Mouse (Mus musculus): ENCODE results near the gene Cdkal1. TPM values are rescaled to one million over a fixed set of nuclear protein-coding genes. Genes with fewer than 3 reads are reported as not detected.

Cdkal1 gene
- polyA plus RNA-seq, 1 experiment from 2014 or later: 35.4 TPM

- no peak for ATAC-seq (ENCODE audit: insufficient read depth)
These were observed 230.5 kb downstream of the Cdkal1 start for GRCm38 (mm10) chr13:29624929-29625328.

GRCm38 (mm10) chr13:29623636-29624239, 231.7 kb downstream of the Cdkal1 start:
- no peak for TF ChIP-seq CTCF (IDR thresholded peaks at IDR 0.05; ENCODE audit: low read depth)
- Histone ChIP-seq H3K9ac (no peak overlapping the region), H3K4me3 (ENCODE audit: low read depth, low read length) (no peak overlapping the region), H3K36me3 (ENCODE audit: insufficient read depth) (no peaks in the 10 kb centered on the region), H3K4me2 (no peak overlapping the region), H3K4me1 (ENCODE audit: insufficient read depth) (peaks cover 4% of the 10 kb centered on the region; the same call in 1 of the 2 replicates), H3K27ac (ENCODE audit: low read depth) (no peak overlapping the region), H3K27me3 (ENCODE audit: insufficient read depth, low read length) (no peaks in the 10 kb centered on the region), H3K9me3 (ENCODE audit: low read depth, low read length) (no peaks in the 10 kb centered on the region)
- 61% methylated on average over 1 of the region's 1 CpGs for WGBS
- ATAC-seq (ENCODE audit: insufficient read depth) (no peak), DNase-seq (no peak)

More at GRCm38 (mm10) chr13:29624929-29625328, 230.5 kb downstream of the Cdkal1 start:
- Histone ChIP-seq H3K4me2 (no peak overlapping the region), H3K27me3 (ENCODE audit: insufficient read depth, low read length) (no peaks in the 10 kb centered on the region), H3K36me3 (ENCODE audit: insufficient read depth) (no peaks in the 10 kb centered on the region), H3K4me3 (ENCODE audit: low read depth, low read length) (no peak overlapping the region), H3K9ac (no peak overlapping the region), H3K4me1 (ENCODE audit: insufficient read depth) (peaks cover 4% of the 10 kb centered on the region; the same call in 1 of the 2 replicates), H3K27ac (ENCODE audit: low read depth) (no peak overlapping the region), H3K9me3 (ENCODE audit: low read depth, low read length) (no peaks in the 10 kb centered on the region)
- WGBS: 18% methylated on average over 1 of the region's 1 CpGs
- no peak for DNase-seq
- TF ChIP-seq CTCF (IDR thresholded peaks at IDR 0.05; ENCODE audit: low read depth): no peak

GRCm38 (mm10) chr13:29621881-29622280, 233.6 kb downstream of the Cdkal1 start:
- DNase-seq (no peak), ATAC-seq (ENCODE audit: insufficient read depth) (no peak)
- WGBS: 26% methylated on average over 7 of the region's 7 CpGs
- Histone ChIP-seq H3K4me3 (ENCODE audit: low read depth, low read length) (no peak overlapping the region), H3K9ac (no peak overlapping the region), H3K36me3 (ENCODE audit: insufficient read depth) (no peaks in the 10 kb centered on the region), H3K4me2 (no peak overlapping the region), H3K4me1 (ENCODE audit: insufficient read depth) (no peaks in the 10 kb centered on the region), H3K9me3 (ENCODE audit: low read depth, low read length) (no peaks in the 10 kb centered on the region), H3K27ac (ENCODE audit: low read depth) (no peak overlapping the region), H3K27me3 (ENCODE audit: insufficient read depth, low read length) (no peaks in the 10 kb centered on the region)
- no peak for TF ChIP-seq CTCF (IDR thresholded peaks at IDR 0.05; ENCODE audit: low read depth)

GRCm38 (mm10) chr13:29621363-29621762, 234.1 kb downstream of the Cdkal1 start:
- ATAC-seq (ENCODE audit: insufficient read depth) (no peak), DNase-seq (no peak)
- Histone ChIP-seq H3K9ac (no peak overlapping the region), H3K27me3 (ENCODE audit: insufficient read depth, low read length) (no peaks in the 10 kb centered on the region), H3K36me3 (ENCODE audit: insufficient read depth) (no peaks in the 10 kb centered on the region), H3K4me3 (ENCODE audit: low read depth, low read length) (no peak overlapping the region), H3K4me2 (no peak overlapping the region), H3K4me1 (ENCODE audit: insufficient read depth) (no peaks in the 10 kb centered on the region), H3K27ac (ENCODE audit: low read depth) (no peak overlapping the region), H3K9me3 (ENCODE audit: low read depth, low read length) (no peaks in the 10 kb centered on the region)
- 77% methylated on average over 1 of the region's 1 CpGs for WGBS
- no peak for TF ChIP-seq CTCF (IDR thresholded peaks at IDR 0.05; ENCODE audit: low read depth)

GRCm38 (mm10) chr13:29620826-29621225, 234.6 kb downstream of the Cdkal1 start:
- DNase-seq: no peak
- ATAC-seq (ENCODE audit: insufficient read depth): no peak
- Histone ChIP-seq H3K27me3 (ENCODE audit: insufficient read depth, low read length) (no peaks in the 10 kb centered on the region), H3K4me3 (ENCODE audit: low read depth, low read length) (no peak overlapping the region), H3K9me3 (ENCODE audit: low read depth, low read length) (no peaks in the 10 kb centered on the region), H3K4me2 (no peak overlapping the region), H3K9ac (no peak overlapping the region), H3K36me3 (ENCODE audit: insufficient read depth) (no peaks in the 10 kb centered on the region), H3K4me1 (ENCODE audit: insufficient read depth) (no peaks in the 10 kb centered on the region), H3K27ac (ENCODE audit: low read depth) (no peak overlapping the region)
- no peak for TF ChIP-seq CTCF (IDR thresholded peaks at IDR 0.05; ENCODE audit: low read depth)
- 39% methylated on average over 7 of the region's 7 CpGs for WGBS

GRCm38 (mm10) chr13:29616654-29617171, 238.8 kb downstream of the Cdkal1 start:
- no peak for DNase-seq
- TF ChIP-seq CTCF (IDR thresholded peaks at IDR 0.05; ENCODE audit: low read depth): no peak
- H3K27ac ChIP-seq (ENCODE audit: low read depth): no peak overlapping the region
- H3K4me2 ChIP-seq: no peak overlapping the region
- H3K4me3 ChIP-seq (ENCODE audit: low read depth, low read length): no peak overlapping the region
- no peak overlapping the region for H3K9ac ChIP-seq
- ATAC-seq (ENCODE audit: insufficient read depth): no peak
- no peaks in the 10 kb centered on the region for H3K27me3 ChIP-seq (ENCODE audit: insufficient read depth, low read length)
- H3K9me3 ChIP-seq (ENCODE audit: low read depth, low read length): no peaks in the 10 kb centered on the region
- WGBS: 75% methylated on average over 3 of the region's 3 CpGs
- no peaks in the 10 kb centered on the region for H3K36me3 ChIP-seq (ENCODE audit: insufficient read depth)
- no peaks in the 10 kb centered on the region for H3K4me1 ChIP-seq (ENCODE audit: insufficient read depth)

GRCm38 (mm10) chr13:29615987-29616386, 239.5 kb downstream of the Cdkal1 start:
- Histone ChIP-seq H3K4me3 (ENCODE audit: low read depth, low read length) (no peak overlapping the region), H3K9me3 (ENCODE audit: low read depth, low read length) (no peaks in the 10 kb centered on the region), H3K9ac (no peak overlapping the region), H3K4me2 (no peak overlapping the region), H3K27ac (ENCODE audit: low read depth) (no peak overlapping the region), H3K27me3 (ENCODE audit: insufficient read depth, low read length) (no peaks in the 10 kb centered on the region), H3K4me1 (ENCODE audit: insufficient read depth) (no peaks in the 10 kb centered on the region), H3K36me3 (ENCODE audit: insufficient read depth) (no peaks in the 10 kb centered on the region)
- TF ChIP-seq CTCF (IDR thresholded peaks at IDR 0.05; ENCODE audit: low read depth): no peak
- DNase-seq: no peak
- WGBS: 78% methylated on average over 3 of the region's 3 CpGs
- ATAC-seq (ENCODE audit: insufficient read depth): no peak

Measured in lung, embryonic 14.5 days (tissue).